Mouse (Mus musculus): ENCODE data around the gene Npnt. TPM values are rescaled to one million over a fixed set of nuclear protein-coding genes. Genes with fewer than 3 reads are reported as not detected.

Gene Npnt
- polyA plus RNA-seq (2015; fragmentation: Nextera tagmentation; extraction: Ambion mirVana): 57.5 and 62.0 TPM in 2 replicates

DNA sequence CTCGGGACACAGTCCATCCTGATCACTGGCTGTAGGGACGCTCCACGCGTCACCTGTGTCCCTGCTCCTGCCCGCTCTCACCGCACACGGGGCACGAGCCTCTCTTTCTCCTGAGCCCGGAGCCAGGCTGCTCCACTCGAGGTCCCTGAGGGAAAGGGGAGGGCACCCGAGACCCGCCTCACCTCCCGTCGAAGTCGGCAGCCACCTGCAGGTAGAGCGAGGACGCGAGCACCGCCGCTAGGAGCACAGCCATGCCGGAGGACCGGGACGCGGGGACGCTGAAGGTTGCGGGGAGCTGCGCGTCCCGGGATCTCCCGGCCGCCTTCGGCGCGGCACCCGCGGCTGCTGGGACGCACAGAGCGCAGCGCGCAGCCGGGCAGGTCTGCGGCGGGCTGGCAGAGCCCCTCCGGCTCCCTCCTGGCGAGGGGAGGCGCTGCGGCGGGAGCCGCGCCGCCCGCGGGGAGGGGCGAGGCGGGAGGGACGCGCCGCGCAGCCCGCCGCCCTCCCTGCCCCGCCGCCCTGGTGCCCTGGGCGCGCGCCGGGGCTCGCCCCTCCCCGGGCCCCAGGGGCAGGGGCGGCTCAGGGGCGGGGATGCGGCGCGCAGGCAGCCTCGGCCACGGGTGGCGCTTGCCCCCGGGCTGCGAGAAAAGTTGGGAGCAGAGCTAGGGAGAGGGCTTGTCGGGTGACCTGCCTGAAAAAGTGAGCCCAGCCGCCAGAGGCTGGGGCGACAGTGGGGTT is at the start of gene Npnt:
Gene Npnt, minus strand, starts transcription at position 501 of the 738 bp plus-strand sequence.
- Histone ChIP-seq H3K4me3 (peak within 1 kb of the TSS; percentile 75), H3K4me1 (peaks cover 14% of the 10 kb centered on the region), H3K4me2 (peak within 1 kb of the TSS; percentile 98), H3K9me3 (no peaks in the 10 kb centered on the region), H3K27me3 (peaks cover 6% of the 10 kb centered on the region; the same call in 1 of the 2 replicates), H3K36me3 (0 out of 2 replicates have a peak, but pooled peaks cover 3% of the 10 kb centered on the region), H3K9ac (peak within 1 kb of the TSS; percentile 80), H3K27ac (peak within 1 kb of the TSS; percentile 69)
- under 1% methylated on average over 60 of the region's 82 CpGs for WGBS
- ATAC-seq (ENCODE audit: insufficient number of reproducible peaks, insufficient read depth, low FRiP score, low TSS enrichment, low read depth): peak; percentile 84

DNA sequence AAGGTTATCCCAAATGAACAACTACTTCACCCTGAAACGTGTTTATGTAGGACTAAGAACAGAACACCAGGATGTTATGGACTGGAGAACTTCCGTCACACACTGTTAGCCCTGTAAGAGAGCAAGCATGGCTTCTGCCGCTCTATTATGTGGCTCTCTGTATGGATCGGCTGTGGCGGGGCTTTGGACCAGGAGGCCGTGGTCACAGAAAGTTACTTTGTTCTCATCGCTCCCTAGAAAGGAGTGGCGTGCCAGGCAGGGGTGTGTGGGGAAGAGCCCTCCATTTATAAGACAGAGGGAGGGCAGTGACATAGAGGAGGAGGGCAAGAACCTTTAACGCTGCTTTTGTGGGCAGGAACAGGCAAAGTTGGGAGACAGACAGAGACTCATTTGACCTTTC is 46.2 kb upstream of the Npnt start:
- no peaks in the 10 kb centered on the region for H3K4me1 ChIP-seq
- H3K9ac ChIP-seq: no peak overlapping the region
- 85% methylated on average over 9 of the region's 9 CpGs for WGBS
- peaks cover 8% of the 10 kb centered on the region; the same call in 1 of the 2 replicates for H3K36me3 ChIP-seq
- no peak for ATAC-seq (ENCODE audit: insufficient number of reproducible peaks, insufficient read depth, low FRiP score, low TSS enrichment, low read depth)
- H3K27ac ChIP-seq: no peak overlapping the region
- no peak overlapping the region for H3K4me3 ChIP-seq
- H3K9me3 ChIP-seq: no peaks in the 10 kb centered on the region
- H3K27me3 ChIP-seq: no peaks in the 10 kb centered on the region
- no peak overlapping the region for H3K4me2 ChIP-seq

DNA sequence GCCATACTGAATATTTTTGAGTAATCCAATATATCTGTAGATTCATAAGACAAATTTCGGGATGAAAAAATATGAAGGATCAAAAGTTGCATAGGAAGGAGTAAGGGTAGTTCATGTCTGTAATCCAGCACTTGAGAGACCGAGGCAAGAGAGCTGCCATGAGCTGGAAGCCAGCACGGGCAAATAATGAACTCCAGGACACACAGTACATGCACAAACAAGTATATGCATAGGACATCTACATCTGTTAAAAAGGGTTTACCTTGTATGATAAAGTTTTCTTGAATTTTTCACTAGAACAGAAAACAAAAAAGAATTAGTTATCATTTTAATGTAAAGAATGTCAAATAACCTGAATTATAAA is 45.8 kb upstream of the Npnt start:
- no peak for ATAC-seq (ENCODE audit: insufficient number of reproducible peaks, insufficient read depth, low FRiP score, low TSS enrichment, low read depth)
- H3K9ac ChIP-seq: no peak overlapping the region
- H3K4me3 ChIP-seq: no peak overlapping the region
- no peaks in the 10 kb centered on the region for H3K27me3 ChIP-seq
- H3K4me1 ChIP-seq: no peaks in the 10 kb centered on the region
- no peak overlapping the region for H3K4me2 ChIP-seq
- WGBS: 91% methylated on average over 3 of the region's 3 CpGs
- H3K36me3 ChIP-seq: peaks cover 5% of the 10 kb centered on the region; the same call in 1 of the 2 replicates
- no peaks in the 10 kb centered on the region for H3K9me3 ChIP-seq
- H3K27ac ChIP-seq: no peak overlapping the region

DNA sequence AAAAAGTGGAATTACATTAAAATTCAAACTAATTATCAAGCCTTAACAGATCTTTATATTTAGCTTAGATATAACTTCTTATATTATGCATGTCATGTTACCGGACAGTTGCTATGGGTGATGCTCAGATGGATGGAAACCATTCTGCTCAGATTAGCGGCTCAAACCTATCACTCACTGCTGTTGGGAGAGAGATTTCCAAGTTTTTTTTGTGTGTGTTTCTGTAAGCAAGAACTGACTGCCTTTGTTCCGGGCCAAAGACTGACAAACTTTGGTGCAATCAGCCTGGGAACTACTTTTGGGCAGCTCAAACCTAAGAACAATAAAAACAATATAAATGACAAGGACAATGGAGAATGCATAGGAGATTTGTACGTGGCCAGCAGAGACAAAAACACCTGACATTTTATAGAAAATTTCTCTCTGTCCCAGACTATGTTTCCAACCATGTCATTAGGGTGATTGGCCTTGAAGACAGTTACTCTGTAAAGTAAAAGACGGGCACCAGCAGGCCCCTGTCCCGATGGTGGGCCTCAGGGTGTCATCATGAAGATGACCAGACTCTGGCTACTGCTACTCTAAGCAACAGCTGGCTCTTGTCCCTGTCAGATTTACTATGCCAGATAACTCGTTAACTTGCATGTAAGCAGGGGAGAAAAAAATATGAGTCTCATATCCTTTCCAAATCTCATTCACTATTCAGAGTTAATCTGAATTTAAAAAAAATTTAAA is 45.2 kb upstream of the Npnt start:
- Histone ChIP-seq H3K27me3 (no peaks in the 10 kb centered on the region), H3K9me3 (no peaks in the 10 kb centered on the region), H3K36me3 (peaks cover 4% of the 10 kb centered on the region; the same call in 1 of the 2 replicates), H3K4me2 (no peak overlapping the region), H3K27ac (no peak overlapping the region), H3K9ac (no peak overlapping the region), H3K4me1 (no peaks in the 10 kb centered on the region), H3K4me3 (no peak overlapping the region)
- WGBS: 92% methylated on average over 7 of the region's 7 CpGs
- ATAC-seq (ENCODE audit: insufficient number of reproducible peaks, insufficient read depth, low FRiP score, low TSS enrichment, low read depth): no peak

DNA sequence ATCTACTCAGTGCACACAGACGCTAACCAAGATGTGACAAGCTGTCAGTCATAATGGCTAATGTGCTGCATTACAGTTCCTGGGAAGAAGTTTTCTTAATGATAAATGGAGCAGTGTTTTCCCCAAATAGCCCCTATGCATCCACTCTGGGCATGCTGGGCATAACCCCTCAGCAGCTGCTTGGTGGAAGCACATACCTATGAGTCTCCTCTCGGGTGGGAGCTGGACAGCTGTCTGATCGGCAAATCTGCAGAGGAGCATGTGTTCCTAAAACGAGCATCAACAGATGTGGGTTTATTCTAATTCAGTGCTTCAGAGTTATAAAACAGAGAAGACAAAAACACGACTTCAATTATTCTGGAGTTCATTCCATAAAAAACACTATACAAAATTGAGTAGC is 36.1 kb upstream of the Npnt start:
- Histone ChIP-seq H3K27me3 (no peaks in the 10 kb centered on the region), H3K4me3 (no peak overlapping the region), H3K9me3 (no peaks in the 10 kb centered on the region), H3K36me3 (peaks cover 24% of the 10 kb centered on the region), H3K4me1 (peaks cover 12% of the 10 kb centered on the region), H3K27ac (no peak overlapping the region), H3K9ac (no peak overlapping the region), H3K4me2 (no peak overlapping the region)
- 82% methylated on average over 5 of the region's 5 CpGs for WGBS
- ATAC-seq (ENCODE audit: insufficient number of reproducible peaks, insufficient read depth, low FRiP score, low TSS enrichment, low read depth): no peak

DNA sequence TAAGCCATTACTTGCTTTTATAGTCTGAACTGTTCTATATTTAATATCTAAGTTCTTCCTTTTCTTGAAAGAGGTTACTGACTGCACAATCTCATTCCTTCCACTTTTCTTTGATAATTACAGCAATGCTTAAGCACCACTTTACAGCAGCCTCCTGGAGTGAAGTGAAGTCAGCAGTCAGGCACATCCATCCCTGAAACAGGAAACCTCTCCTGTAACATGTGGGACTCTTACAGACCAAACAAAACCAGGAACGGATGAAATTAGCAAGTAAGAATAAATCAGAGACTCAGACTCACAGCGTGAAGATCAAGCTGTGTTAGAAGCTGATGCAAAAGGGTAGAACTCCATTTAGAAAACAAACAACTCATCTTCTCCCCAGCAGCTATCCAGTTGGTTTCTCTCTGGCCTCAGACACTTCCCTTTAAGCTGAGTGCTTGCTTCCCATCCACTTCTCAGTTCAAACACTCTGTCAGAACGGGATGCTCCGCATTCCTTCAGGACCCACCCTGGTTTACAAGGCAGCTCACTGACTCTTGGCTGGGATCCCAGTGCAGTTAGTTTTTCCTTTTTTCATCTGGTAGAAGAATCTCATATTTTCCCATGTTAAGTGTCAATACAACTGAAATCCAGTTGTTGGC is 33.9 kb upstream of the Npnt start:
- H3K27ac ChIP-seq: peak overlapping the region; percentile 82

DNA sequence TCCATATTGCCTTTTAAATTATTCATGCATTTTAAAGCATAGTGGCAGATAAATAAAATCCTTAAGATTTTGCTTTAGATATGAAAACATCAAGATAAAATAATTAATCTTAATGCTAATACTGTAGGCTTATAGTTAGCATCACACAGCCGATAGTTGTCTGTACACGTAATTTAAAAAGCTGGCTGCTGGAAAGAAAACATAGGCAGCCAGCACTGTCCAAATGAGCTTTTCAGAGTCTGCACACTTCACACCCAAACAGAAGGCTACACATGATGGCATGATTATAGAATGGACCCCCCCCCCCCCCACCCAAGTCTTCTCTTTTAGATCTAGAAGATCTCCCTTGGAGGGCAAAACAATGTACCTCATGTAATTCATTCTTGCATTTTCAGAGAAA is 31.9 kb upstream of the Npnt start:
- Histone ChIP-seq H3K9me3 (no peaks in the 10 kb centered on the region; the same call in 1 of the 2 replicates), H3K4me3 (no peak overlapping the region), H3K36me3 (peaks cover 27% of the 10 kb centered on the region), H3K4me2 (no peak overlapping the region), H3K9ac (no peak overlapping the region), H3K4me1 (peaks cover 12% of the 10 kb centered on the region), H3K27ac (no peak overlapping the region), H3K27me3 (no peaks in the 10 kb centered on the region)
- 94% methylated on average over 2 of the region's 2 CpGs for WGBS
- ATAC-seq (ENCODE audit: insufficient number of reproducible peaks, insufficient read depth, low FRiP score, low TSS enrichment, low read depth): no peak

More for the DNA sequence above, 33.9 kb upstream of the Npnt start:
- peak; percentile 48; the same call in 1 of the 2 replicates for ATAC-seq (ENCODE audit: insufficient number of reproducible peaks, insufficient read depth, low FRiP score, low TSS enrichment, low read depth)
- no peaks in the 10 kb centered on the region for H3K27me3 ChIP-seq
- H3K4me1 ChIP-seq: peaks cover 12% of the 10 kb centered on the region
- no peak overlapping the region for H3K9ac ChIP-seq
- H3K36me3 ChIP-seq: peaks cover 40% of the 10 kb centered on the region
- H3K4me2 ChIP-seq: no peak overlapping the region
- 22% methylated on average over 4 of the region's 4 CpGs for WGBS
- H3K4me3 ChIP-seq: no peak overlapping the region
- H3K9me3 ChIP-seq: no peaks in the 10 kb centered on the region

DNA sequence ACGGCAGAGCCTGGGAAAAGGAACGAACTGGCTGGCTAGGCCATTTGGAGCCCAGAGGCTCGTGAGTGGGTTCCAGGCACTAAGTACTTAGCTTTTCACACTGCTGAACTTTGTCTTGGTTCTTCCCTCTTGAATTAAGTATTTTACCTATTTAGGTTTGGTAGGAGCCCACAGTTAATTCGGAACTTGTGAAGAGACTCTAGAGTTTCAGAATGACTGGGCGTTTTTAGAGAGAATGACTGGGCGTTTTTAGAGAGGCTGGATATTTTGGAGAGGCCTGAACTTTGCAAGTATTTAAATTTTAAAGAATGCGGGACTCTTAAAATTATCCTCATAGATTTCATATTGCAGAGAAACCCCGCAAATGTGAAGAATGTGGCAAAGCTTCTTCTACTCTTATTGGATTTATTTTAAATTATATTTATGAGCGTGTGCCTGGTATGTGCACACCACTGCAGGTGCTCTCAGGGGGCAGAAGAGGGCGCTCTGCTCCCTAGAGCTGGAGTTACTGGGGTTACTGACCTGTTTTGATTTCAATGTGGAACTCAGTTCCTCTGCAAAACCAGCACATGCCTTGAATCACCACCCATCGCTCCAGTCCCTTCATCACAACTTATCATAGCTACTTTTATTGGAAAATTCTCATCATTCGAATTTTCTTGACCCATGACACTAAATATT is 29.8 kb upstream of the Npnt start:
- no peak overlapping the region for H3K9ac ChIP-seq
- H3K27ac ChIP-seq: no peak overlapping the region
- WGBS: 91% methylated on average over 12 of the region's 12 CpGs
- peaks cover 23% of the 10 kb centered on the region for H3K36me3 ChIP-seq
- no peak overlapping the region for H3K4me3 ChIP-seq
- H3K9me3 ChIP-seq: no peaks in the 10 kb centered on the region; the same call in 1 of the 2 replicates
- ATAC-seq (ENCODE audit: insufficient number of reproducible peaks, insufficient read depth, low FRiP score, low TSS enrichment, low read depth): no peak
- no peaks in the 10 kb centered on the region for H3K27me3 ChIP-seq
- H3K4me2 ChIP-seq: no peak overlapping the region
- H3K4me1 ChIP-seq: peaks cover 11% of the 10 kb centered on the region

DNA sequence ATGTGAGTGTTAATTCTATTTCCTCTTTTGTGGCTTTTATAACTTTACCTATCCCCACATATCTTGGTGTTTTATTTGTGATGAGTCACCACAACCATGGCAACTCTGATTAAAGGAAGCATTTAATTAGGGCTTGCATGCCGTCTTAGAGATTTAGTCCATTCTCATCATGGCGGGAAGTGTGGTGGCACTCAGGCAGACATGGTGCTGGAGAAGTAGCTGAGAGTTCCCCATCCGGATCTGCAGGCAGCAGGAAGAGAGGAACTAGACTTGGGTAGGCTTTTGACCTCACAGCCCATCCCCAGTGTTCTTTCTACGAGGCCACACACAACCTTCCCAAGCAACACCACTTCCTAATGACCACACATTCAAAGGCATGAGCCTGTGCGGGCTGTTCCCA is 16.2 kb upstream of the Npnt start:
- Histone ChIP-seq H3K27ac (no peak overlapping the region), H3K4me2 (no peak overlapping the region), H3K4me3 (no peak overlapping the region), H3K9me3 (no peaks in the 10 kb centered on the region), H3K27me3 (no peaks in the 10 kb centered on the region), H3K9ac (no peak overlapping the region), H3K36me3 (no peaks in the 10 kb centered on the region), H3K4me1 (no peaks in the 10 kb centered on the region)
- no peak for ATAC-seq (ENCODE audit: insufficient number of reproducible peaks, insufficient read depth, low FRiP score, low TSS enrichment, low read depth)
- 72% methylated on average over 5 of the region's 5 CpGs for WGBS

DNA sequence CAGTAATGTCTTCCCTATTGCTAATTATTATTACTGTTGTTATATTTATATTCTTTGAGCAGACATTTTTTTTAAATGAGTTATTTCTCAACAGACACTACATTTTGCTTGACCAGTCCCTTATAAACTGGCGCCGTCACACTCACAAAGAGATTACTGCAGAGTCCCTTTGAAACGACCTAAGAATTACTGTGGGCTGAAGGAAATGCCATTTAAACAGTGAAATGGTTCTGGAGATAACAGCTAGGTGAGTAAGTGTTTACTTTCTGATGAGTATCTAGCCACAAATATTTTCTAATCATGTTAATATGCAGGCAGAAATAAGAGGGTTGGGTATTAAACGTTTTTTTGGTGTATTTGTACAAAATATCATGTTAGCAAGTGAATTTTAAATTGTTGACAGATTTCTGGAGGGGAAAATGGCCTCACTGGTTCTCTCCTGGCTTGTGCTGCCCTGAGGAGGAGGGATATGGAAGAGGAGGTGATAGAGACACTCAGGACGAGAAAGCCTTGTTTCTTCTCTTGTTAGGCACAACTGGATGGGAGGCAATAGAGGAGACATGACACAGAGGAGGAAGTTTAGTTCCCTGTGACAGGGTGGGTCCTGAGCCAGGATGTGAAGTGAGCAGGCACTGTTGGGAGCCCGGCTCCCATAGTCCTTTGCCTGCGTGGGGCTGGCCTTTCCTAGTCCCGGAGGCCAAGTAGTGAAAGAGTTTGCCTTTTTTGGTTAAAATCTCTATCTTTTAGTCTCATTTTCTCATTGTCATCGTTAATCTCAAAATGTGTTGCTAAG is 14.8 kb upstream of the Npnt start:
- WGBS: 71% methylated on average over 9 of the region's 9 CpGs
- H3K27me3 ChIP-seq: no peaks in the 10 kb centered on the region
- no peaks in the 10 kb centered on the region for H3K4me1 ChIP-seq
- H3K4me2 ChIP-seq: no peak overlapping the region
- no peaks in the 10 kb centered on the region for H3K36me3 ChIP-seq
- no peak overlapping the region for H3K4me3 ChIP-seq
- no peak for ATAC-seq (ENCODE audit: insufficient number of reproducible peaks, insufficient read depth, low FRiP score, low TSS enrichment, low read depth)
- no peak overlapping the region for H3K9ac ChIP-seq
- H3K9me3 ChIP-seq: no peaks in the 10 kb centered on the region
- H3K27ac ChIP-seq: no peak overlapping the region
